Mouse (Mus musculus): ENCODE measurements around the gene Olfr697.

DNA sequence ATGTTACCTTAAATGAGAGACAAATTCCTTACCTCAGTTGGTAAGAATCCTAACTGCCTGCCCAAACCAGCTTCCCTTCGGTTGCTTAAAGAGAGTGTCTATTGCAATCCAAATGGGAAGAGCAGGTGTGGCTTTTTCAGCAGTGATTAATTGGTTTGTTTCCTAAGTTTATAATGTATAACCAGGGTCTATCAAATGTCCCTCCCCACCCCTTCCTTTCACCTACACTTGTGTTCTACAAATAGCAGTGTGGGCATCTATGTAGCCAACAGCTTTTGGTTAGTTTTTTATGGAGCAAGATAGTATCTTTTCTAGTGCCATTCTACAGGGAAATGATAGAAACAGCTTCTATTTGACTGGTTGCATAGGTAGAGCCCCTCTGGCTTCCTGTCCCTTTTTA lies at the start of gene Olfr697:
- no peak for TF ChIP-seq CTCF (IDR thresholded peaks at IDR 0.05; ENCODE audit: low read depth)
- no peak for TF ChIP-seq EP300 (IDR thresholded peaks at IDR 0.05; ENCODE audit: low read depth)

Measured in heart, postnatal 0 days (tissue).